Mouse (Mus musculus): ENCODE measurements around the gene Nckap5. TPM values are rescaled to one million over a fixed set of nuclear protein-coding genes. Genes with fewer than 3 reads are reported as not detected.

Nckap5 gene
- 3.1 and 3.6 TPM in 2 replicates for polyA plus RNA-seq (2012; rRNA removed)

GRCm38 (mm10) chr1:126830031-126830927 is at the start of gene Nckap5:
Gene Nckap5 (minus strand): TSS chr1:126830799.
- no peaks in the 10 kb centered on the region for H3K36me3 ChIP-seq (ENCODE audit: control insufficient read depth, insufficient read depth, low read length)
- peak; percentile 77 for DNase-seq
- no peaks in the 10 kb centered on the region for H3K27me3 ChIP-seq (replicated peaks; ENCODE audit: control insufficient read depth, insufficient read depth, low read length)
- peak within 1 kb of the TSS; percentile 25 for H3K4me3 ChIP-seq (ENCODE audit: insufficient read depth, low read depth, low read length)
- no peak for TF ChIP-seq POLR2A (IDR thresholded peaks at IDR 0.05; ENCODE audit: low read depth, low read length)
- no peak for TF ChIP-seq CTCF (conservative IDR thresholded peaks at IDR 0.05; ENCODE audit: insufficient read depth, insufficient read length, low read depth, low read length)
- H3K27ac ChIP-seq (ENCODE audit: insufficient read depth, low read depth, low read length) = no peak within 1 kb of the TSS
- 2% methylated on average over 35 of the region's 35 CpGs for WGBS
- H3K4me1 ChIP-seq (ENCODE audit: control insufficient read depth, insufficient read depth, low read length) = no peaks in the 10 kb centered on the region; the same call in 1 of the 2 replicates

GRCm38 (mm10) chr1:126877495-126877894 is 46.9 kb upstream of the Nckap5 start:
- no peaks in the 10 kb centered on the region for H3K27me3 ChIP-seq (replicated peaks; ENCODE audit: control insufficient read depth, insufficient read depth, low read length)
- TF ChIP-seq CTCF (conservative IDR thresholded peaks at IDR 0.05; ENCODE audit: insufficient read depth, insufficient read length, low read depth, low read length) (no peak), POLR2A (IDR thresholded peaks at IDR 0.05; ENCODE audit: low read depth, low read length) (no peak)
- no peak for DNase-seq
- no peak overlapping the region for H3K4me3 ChIP-seq (ENCODE audit: insufficient read depth, low read depth, low read length)
- no peaks in the 10 kb centered on the region for H3K36me3 ChIP-seq (ENCODE audit: control insufficient read depth, insufficient read depth, low read length)
- 91% methylated on average over 2 of the region's 2 CpGs for WGBS
- no peaks in the 10 kb centered on the region for H3K4me1 ChIP-seq (ENCODE audit: control insufficient read depth, insufficient read depth, low read length)
- no peak overlapping the region for H3K27ac ChIP-seq (ENCODE audit: insufficient read depth, low read depth, low read length)

- Histone ChIP-seq H3K4me1 (ENCODE audit: control insufficient read depth, insufficient read depth, low read length) (no peaks in the 10 kb centered on the region), H3K36me3 (ENCODE audit: control insufficient read depth, insufficient read depth, low read length) (no peaks in the 10 kb centered on the region), H3K27me3 (replicated peaks; ENCODE audit: control insufficient read depth, insufficient read depth, low read length) (no peaks in the 10 kb centered on the region), H3K27ac (ENCODE audit: insufficient read depth, low read depth, low read length) (no peak overlapping the region), H3K4me3 (ENCODE audit: insufficient read depth, low read depth, low read length) (no peak overlapping the region)
- no peak for DNase-seq
- WGBS = 86% methylated on average over 9 of the region's 9 CpGs
- no peak for TF ChIP-seq CTCF (conservative IDR thresholded peaks at IDR 0.05; ENCODE audit: insufficient read depth, insufficient read length, low read depth, low read length)
- no peak for TF ChIP-seq POLR2A (IDR thresholded peaks at IDR 0.05; ENCODE audit: low read depth, low read length)
Observed at GRCm38 (mm10) chr1:126868372-126868771, 37.8 kb upstream of the Nckap5 start.

GRCm38 (mm10) chr1:126867912-126868311 is 37.3 kb upstream of the Nckap5 start:
- no peaks in the 10 kb centered on the region for H3K27me3 ChIP-seq (replicated peaks; ENCODE audit: control insufficient read depth, insufficient read depth, low read length)
- H3K36me3 ChIP-seq (ENCODE audit: control insufficient read depth, insufficient read depth, low read length) = no peaks in the 10 kb centered on the region
- DNase-seq = no peak
- WGBS = 87% methylated on average over 5 of the region's 5 CpGs
- H3K4me1 ChIP-seq (ENCODE audit: control insufficient read depth, insufficient read depth, low read length) = no peaks in the 10 kb centered on the region
- H3K4me3 ChIP-seq (ENCODE audit: insufficient read depth, low read depth, low read length) = no peak overlapping the region
- H3K27ac ChIP-seq (ENCODE audit: insufficient read depth, low read depth, low read length) = no peak overlapping the region
- TF ChIP-seq POLR2A (IDR thresholded peaks at IDR 0.05; ENCODE audit: low read depth, low read length) = no peak
- no peak for TF ChIP-seq CTCF (conservative IDR thresholded peaks at IDR 0.05; ENCODE audit: insufficient read depth, insufficient read length, low read depth, low read length)

- WGBS = 25% methylated on average over 7 of the region's 7 CpGs
- no peaks in the 10 kb centered on the region for H3K4me1 ChIP-seq (ENCODE audit: control insufficient read depth, insufficient read depth, low read length)
- no peak overlapping the region for H3K27ac ChIP-seq (ENCODE audit: insufficient read depth, low read depth, low read length)
- DNase-seq = no peak
- no peak overlapping the region for H3K4me3 ChIP-seq (ENCODE audit: insufficient read depth, low read depth, low read length)
- H3K36me3 ChIP-seq (ENCODE audit: control insufficient read depth, insufficient read depth, low read length) = no peaks in the 10 kb centered on the region
- TF ChIP-seq CTCF (conservative IDR thresholded peaks at IDR 0.05; ENCODE audit: insufficient read depth, insufficient read length, low read depth, low read length) (no peak), POLR2A (IDR thresholded peaks at IDR 0.05; ENCODE audit: low read depth, low read length) (no peak)
- H3K27me3 ChIP-seq (replicated peaks; ENCODE audit: control insufficient read depth, insufficient read depth, low read length) = no peaks in the 10 kb centered on the region
Observed at GRCm38 (mm10) chr1:126865591-126866086, 35.0 kb upstream of the Nckap5 start.

- no peaks in the 10 kb centered on the region for H3K36me3 ChIP-seq (ENCODE audit: control insufficient read depth, insufficient read depth, low read length)
- no peaks in the 10 kb centered on the region for H3K27me3 ChIP-seq (replicated peaks; ENCODE audit: control insufficient read depth, insufficient read depth, low read length)
- no peak overlapping the region for H3K4me3 ChIP-seq (ENCODE audit: insufficient read depth, low read depth, low read length)
- WGBS = 77% methylated on average over 3 of the region's 3 CpGs
- no peaks in the 10 kb centered on the region for H3K4me1 ChIP-seq (ENCODE audit: control insufficient read depth, insufficient read depth, low read length)
- TF ChIP-seq POLR2A (IDR thresholded peaks at IDR 0.05; ENCODE audit: low read depth, low read length) = no peak
- TF ChIP-seq CTCF (conservative IDR thresholded peaks at IDR 0.05; ENCODE audit: insufficient read depth, insufficient read length, low read depth, low read length) = no peak
- no peak overlapping the region for H3K27ac ChIP-seq (ENCODE audit: insufficient read depth, low read depth, low read length)
- no peak for DNase-seq
Observed at GRCm38 (mm10) chr1:126861816-126862215, 31.2 kb upstream of the Nckap5 start.

- 96% methylated on average over 4 of the region's 4 CpGs for WGBS
- Histone ChIP-seq H3K4me3 (ENCODE audit: insufficient read depth, low read depth, low read length) (no peak overlapping the region), H3K36me3 (ENCODE audit: control insufficient read depth, insufficient read depth, low read length) (no peaks in the 10 kb centered on the region), H3K27ac (ENCODE audit: insufficient read depth, low read depth, low read length) (no peak overlapping the region), H3K4me1 (ENCODE audit: control insufficient read depth, insufficient read depth, low read length) (no peaks in the 10 kb centered on the region), H3K27me3 (replicated peaks; ENCODE audit: control insufficient read depth, insufficient read depth, low read length) (no peaks in the 10 kb centered on the region)
- no peak for TF ChIP-seq POLR2A (IDR thresholded peaks at IDR 0.05; ENCODE audit: low read depth, low read length)
- no peak for TF ChIP-seq CTCF (conservative IDR thresholded peaks at IDR 0.05; ENCODE audit: insufficient read depth, insufficient read length, low read depth, low read length)
- no peak for DNase-seq
Observed at GRCm38 (mm10) chr1:126860537-126860936, 29.9 kb upstream of the Nckap5 start.
